Mouse (Mus musculus) gastrocnemius, postnatal 10 days (tissue): ENCODE results near the gene Larp4b. TPM values are rescaled to one million over a fixed set of nuclear protein-coding genes. Genes with fewer than 3 reads are reported as not detected.

Experiments used
- DNase-seq: peaks from one replicate; pipeline ENCODE4 v3.0.0; 2021; ENCODE audit warnings: mixed read lengths
- total RNA-seq, 2 experiments: library from RNA; stranded (reverse); gene quantifications; 2 replicates each; pipeline ENCODE4 v1.2.3; 2021

The Larp4b gene
- total RNA-seq, 2 experiments from 2014 or later = 62.1 to 68.2 TPM

- no peak for DNase-seq
These were observed 28.4 kb downstream of the Larp4b start for GRCm38 (mm10) chr13:9122045-9122444.

- no peak for DNase-seq
These were observed 31.5 kb downstream of the Larp4b start for GRCm38 (mm10) chr13:9125193-9125592.

GRCm38 (mm10) chr13:9127715-9128114, 34.0 kb downstream of the Larp4b start:
- no peak for DNase-seq

GRCm38 (mm10) chr13:9128707-9129314, 35.1 kb downstream of the Larp4b start:
- DNase-seq = no peak

- no peak for DNase-seq
These were observed 40.7 kb downstream of the Larp4b start for GRCm38 (mm10) chr13:9134421-9134820.

- no peak for DNase-seq
These were observed 42.4 kb downstream of the Larp4b start for GRCm38 (mm10) chr13:9136088-9136487.

GRCm38 (mm10) chr13:9136733-9137132, 43.1 kb downstream of the Larp4b start:
- no peak for DNase-seq

- no peak for DNase-seq
These were observed 45.8 kb downstream of the Larp4b start for GRCm38 (mm10) chr13:9139466-9139991.

GRCm38 (mm10) chr13:9140204-9140603, 46.5 kb downstream of the Larp4b start:
- no peak for DNase-seq

- DNase-seq = no peak
These were observed 48.7 kb downstream of the Larp4b start for GRCm38 (mm10) chr13:9142371-9142770.

GRCm38 (mm10) chr13:9148830-9149229, 55.1 kb downstream of the Larp4b start:
- no peak for DNase-seq

- no peak for DNase-seq
These were observed 56.0 kb downstream of the Larp4b start for GRCm38 (mm10) chr13:9149473-9150217.

GRCm38 (mm10) chr13:9151100-9151499, 57.4 kb downstream of the Larp4b start:
- no peak for DNase-seq

GRCm38 (mm10) chr13:9151619-9152018, 57.9 kb downstream of the Larp4b start:
- DNase-seq = no peak

GRCm38 (mm10) chr13:9152267-9152666, 58.6 kb downstream of the Larp4b start:
- DNase-seq = no peak

GRCm38 (mm10) chr13:9153803-9154202, 60.1 kb downstream of the Larp4b start:
- DNase-seq = no peak

- no peak for DNase-seq
These were observed 65.6 kb downstream of the Larp4b start for GRCm38 (mm10) chr13:9159282-9159681.

- no peak for DNase-seq
These were observed 69.2 kb downstream of the Larp4b start for GRCm38 (mm10) chr13:9162888-9163287.

- DNase-seq = no peak
These were observed 74.2 kb downstream of the Larp4b start for GRCm38 (mm10) chr13:9167842-9168241.

- DNase-seq = no peak
These were observed 75.9 kb downstream of the Larp4b start for GRCm38 (mm10) chr13:9169616-9170015.

GRCm38 (mm10) chr13:9170726-9171125, 77.0 kb downstream of the Larp4b start:
- no peak for DNase-seq

GRCm38 (mm10) chr13:9173414-9173813, 79.7 kb downstream of the Larp4b start:
- DNase-seq = no peak

- no peak for DNase-seq
These were observed 81.5 kb downstream of the Larp4b start for GRCm38 (mm10) chr13:9175171-9175570.

- DNase-seq = no peak
These were observed 84.6 kb downstream of the Larp4b start for GRCm38 (mm10) chr13:9178270-9178669.
